Mouse (Mus musculus) brown adipose tissue, adult 24 weeks (tissue): ENCODE results near the gene Gpr27. TPM values are rescaled to one million over a fixed set of nuclear protein-coding genes. Genes with fewer than 3 reads are reported as not detected.

Source experiments
- H3K27ac ChIP-seq: fragments of 200-500 bp; replicated peaks from 2 replicates; pipeline ENCODE4 v1.5.1; 2012; ENCODE audit warnings: low read depth, mild to moderate bottlenecking, low read length
- H3K4me1 ChIP-seq: fragments of 200-500 bp; 2 replicates; pipeline ENCODE4 v1.6.1; 2012; ENCODE audit warnings: low read length, mixed read lengths; ENCODE audit not compliant: control insufficient read depth, insufficient read depth, insufficient read length
- H3K4me3 ChIP-seq: fragments of 200-500 bp; 2 replicates; pipeline ENCODE4 v1.5.1; 2012; ENCODE audit warnings: low read depth, mild to moderate bottlenecking, low read length, moderate library complexity; ENCODE audit not compliant: insufficient read depth
- polyA plus RNA-seq: library from polyadenylated mRNA; stranded (reverse); fragments of >200 nt; gene quantifications from 2 replicates; pipeline ENCODE4 v1.2.4, GENCODE M21; 2012; ENCODE audit not compliant: missing spikeins, insufficient read depth, insufficient read length

Gpr27 gene
- polyA plus RNA-seq, 1 experiment = 0.44 TPM

DNA sequence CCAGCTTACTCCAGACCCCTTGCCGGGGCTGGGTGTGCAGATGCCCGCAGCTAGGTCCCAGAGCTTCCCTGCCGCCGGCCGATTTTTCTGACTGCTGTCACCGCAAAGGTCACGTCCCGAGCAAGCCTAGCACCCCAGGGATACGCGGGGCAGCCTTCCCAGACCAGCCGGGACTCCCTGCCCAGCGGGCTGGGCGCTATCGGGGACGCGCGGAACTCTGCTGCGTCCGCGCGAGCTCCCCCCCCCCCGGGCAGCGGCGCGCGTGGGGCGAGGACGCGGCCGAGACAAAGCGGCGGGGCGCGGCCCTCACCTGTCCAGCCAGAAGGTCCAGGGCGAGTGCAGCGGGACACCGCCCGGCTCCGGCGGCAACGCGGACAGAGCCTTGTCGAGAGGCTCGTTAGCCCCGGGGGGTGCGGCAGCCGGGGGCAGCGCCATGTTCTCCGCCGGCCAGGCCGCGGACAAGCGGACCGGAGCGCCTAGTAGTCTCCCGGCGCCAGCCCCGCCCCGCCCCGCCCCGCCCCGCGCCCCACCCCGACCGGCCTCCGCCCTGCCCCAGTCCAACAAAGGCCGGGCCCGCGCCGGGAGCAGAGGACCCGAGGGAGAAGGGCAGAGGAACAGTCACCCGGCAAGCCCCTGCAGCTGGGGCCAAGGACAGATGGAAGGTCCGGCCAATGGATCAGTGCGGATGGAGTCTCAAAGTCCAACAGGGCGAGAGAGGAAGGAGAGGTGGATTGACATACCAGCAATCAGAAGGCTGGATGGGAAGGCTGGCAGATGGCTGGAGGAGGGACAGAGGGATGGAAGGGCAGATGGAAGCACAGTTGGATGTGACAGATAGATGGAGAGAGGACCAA is 25.9 kb upstream of the Gpr27 start, which contains the start of the genes Eif4e3 and Gm20696:
Gene Eif4e3 (minus strand): TSS at position 454 of the 854 bp plus-strand sequence.
Gene Gm20696 (minus strand): TSS at position 480 of the 854 bp plus-strand sequence.
- Histone ChIP-seq H3K4me1 (peaks cover 9% of the 10 kb centered on the region; the same call in 1 of the 2 replicates), H3K27ac (peak within 1 kb of the TSS; percentile 91), H3K4me3 (peak within 1 kb of the TSS; percentile 98)

DNA sequence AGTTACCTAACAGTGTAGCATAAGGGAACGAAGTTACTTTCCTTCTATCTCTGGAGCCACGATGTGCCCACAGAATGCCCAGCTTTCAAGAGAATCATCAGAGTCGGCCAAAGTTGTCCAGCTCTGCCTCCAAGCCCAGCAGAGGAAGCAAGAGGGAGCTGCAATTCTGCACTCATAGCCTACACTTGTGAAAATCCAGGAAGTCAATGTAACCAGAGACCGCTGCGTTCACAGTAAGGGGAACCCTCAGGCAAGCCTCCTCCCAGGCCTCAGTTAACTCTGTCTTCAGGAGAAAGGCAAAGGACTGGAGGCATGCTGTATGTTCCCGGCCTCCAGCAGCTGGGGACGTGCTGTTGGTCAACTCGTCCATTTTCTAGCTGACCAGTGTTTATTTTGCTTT is 25.2 kb upstream of the Gpr27 start:
- Histone ChIP-seq H3K4me3 (0 out of 2 replicates have a peak overlapping the region, but pooled peaks have one; percentile 63), H3K27ac (0 out of 2 replicates have a peak overlapping the region, but pooled peaks have one; percentile 46), H3K4me1 (peaks cover 9% of the 10 kb centered on the region; the same call in 1 of the 2 replicates)

DNA sequence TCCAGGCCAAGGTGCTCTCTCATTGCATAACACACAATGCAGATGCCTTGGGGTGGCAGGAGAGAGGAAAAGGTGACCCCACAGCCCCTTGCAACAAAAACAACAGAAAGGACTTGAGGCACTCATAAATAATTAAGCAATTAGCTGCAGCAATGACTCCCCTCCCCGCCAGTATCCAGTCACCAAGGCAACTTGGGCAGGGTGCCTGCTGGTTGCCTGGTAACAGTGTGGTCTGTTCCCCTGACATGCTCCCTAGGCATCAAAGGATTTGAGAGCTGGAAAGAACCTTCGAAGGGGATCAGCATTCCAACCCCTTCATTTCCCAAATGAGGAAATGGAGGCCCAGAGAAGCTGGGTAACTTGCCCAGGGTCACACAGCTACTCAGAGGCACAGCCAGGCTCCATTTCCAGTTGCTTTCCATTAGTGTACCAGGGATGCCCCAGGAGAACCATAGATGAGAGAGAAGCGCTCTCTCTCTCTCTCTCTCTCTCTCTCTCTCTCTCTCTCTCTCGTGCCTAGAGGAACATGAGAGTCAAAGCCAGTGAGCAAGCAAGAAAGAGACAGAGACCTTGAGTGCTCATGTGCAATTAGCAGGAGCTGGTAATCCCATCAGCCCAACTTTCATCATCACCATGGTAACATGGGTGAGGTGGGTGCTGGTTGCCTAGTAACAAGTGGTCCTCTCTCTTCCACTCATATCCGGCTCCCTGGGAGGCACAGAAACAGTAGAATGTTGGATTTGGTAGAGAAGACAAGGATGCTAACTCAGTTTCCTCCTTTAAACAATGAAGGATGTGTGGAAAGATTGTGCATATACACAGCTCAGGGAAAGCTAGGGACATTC is 22.8 kb upstream of the Gpr27 start:
- Histone ChIP-seq H3K27ac (no peak overlapping the region), H3K4me3 (no peak overlapping the region), H3K4me1 (no peaks in the 10 kb centered on the region; the same call in 1 of the 2 replicates)

DNA sequence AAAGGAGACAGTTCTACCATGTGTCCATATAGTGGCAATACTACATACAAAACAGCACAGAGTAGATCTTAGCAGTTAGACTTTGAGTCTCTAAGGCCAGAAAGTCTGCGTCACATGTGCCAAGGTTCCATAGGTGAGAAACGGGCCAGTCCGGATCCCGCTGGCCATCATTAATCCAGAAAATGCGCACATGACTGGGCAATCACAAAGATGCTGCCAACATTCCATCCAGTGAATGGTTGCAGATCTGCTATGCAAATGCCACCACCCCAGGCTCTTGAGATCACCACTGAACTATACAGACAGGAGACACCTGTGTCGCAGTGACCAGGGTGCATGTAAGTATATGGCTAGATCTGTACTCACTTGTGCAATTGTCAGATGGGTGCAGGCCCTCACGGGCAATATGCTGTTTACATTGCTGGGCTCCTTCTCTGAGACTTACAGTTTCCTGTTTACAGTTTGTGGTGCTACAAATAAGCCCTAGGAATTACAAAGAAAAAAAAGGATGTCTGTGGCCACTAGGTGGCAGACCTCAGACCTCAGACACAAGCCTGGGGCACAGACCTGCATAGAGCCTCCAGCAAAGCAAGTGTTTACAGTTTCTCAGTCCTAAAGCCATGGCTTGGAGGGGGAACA is 21.9 kb upstream of the Gpr27 start:
- Histone ChIP-seq H3K4me3 (no peak overlapping the region), H3K4me1 (no peaks in the 10 kb centered on the region), H3K27ac (no peak overlapping the region)

DNA sequence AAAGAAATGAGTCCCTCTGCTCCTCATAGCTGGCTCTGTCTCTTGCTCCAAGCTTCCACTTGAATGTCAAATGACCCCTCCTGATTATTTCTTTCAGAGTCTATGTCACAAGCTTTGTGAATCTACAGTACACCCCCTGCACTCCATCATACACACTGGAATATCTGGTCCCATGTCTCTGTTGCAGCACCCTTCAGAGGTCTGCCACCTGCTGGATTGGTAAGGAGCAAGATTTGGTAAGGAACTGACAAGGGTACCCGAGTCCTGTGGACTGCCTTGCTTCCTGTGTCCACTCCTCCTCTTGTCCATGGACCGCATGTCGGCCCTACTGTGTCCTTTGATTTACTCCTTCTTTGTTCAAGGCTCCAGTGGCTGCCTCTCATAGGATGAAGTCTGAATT is 20.7 kb upstream of the Gpr27 start:
- Histone ChIP-seq H3K4me1 (no peaks in the 10 kb centered on the region), H3K27ac (no peak overlapping the region), H3K4me3 (no peak overlapping the region)

DNA sequence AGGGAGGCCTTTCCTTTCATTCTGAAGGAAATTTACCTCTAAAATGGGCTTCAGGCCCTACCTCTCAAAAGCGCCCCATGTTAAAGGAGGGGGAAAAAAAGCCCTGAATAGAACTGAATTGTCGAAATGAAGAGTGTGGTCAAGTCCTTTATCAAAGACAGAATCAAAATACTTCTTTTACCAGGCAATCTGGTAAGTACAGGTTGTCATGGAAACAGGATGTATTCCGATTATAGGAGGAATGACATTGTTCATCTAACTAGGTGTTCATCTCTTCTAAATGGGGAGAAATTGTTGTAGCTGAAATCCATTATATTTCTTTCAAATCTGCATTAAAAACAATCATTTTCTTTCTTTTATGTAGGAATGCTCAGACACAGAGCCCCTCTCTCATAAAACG is 18.0 kb upstream of the Gpr27 start:
- Histone ChIP-seq H3K4me3 (no peak overlapping the region), H3K27ac (no peak overlapping the region), H3K4me1 (no peaks in the 10 kb centered on the region)

DNA sequence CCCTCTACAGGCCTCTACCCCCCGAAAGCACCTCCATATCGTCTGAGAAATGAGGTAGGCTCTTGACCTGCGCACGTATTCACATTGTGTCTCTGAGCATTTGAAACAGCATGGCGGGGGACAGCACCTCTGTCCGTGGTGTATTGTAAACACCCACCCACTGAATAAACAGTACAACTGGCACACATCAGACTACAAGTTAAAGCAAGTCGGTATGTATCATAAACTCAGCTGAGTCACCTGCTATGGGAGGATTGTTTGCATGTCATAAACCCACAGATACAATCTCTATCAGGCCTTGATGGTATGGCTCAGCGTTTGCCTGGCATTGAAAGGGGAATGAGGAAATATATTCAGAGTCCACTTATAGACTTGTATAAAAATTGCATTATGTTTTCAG is 15.2 kb upstream of the Gpr27 start:
- no peak overlapping the region for H3K4me3 ChIP-seq
- no peak overlapping the region for H3K27ac ChIP-seq
- H3K4me1 ChIP-seq = no peaks in the 10 kb centered on the region

DNA sequence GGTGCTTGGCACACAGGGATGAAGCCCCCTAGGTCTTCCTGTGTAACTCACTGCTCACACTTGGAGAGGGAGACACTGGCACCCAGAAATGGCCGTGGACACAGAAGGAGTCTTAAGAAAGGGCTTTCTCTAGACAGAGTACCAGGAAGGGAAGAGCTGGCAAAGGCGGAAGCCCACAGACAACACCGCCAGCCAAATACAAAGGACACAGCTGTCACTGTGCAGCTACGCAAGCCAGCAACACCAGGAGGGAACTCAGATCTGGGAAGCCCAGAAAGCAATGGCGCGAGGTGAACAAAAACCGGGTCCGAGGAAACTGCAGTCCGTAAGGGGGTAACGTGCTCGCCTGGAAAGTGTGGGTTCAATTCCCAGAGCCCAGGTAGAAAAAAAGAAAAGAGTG is 14.4 kb upstream of the Gpr27 start:
- Histone ChIP-seq H3K4me3 (no peak overlapping the region), H3K4me1 (no peaks in the 10 kb centered on the region), H3K27ac (no peak overlapping the region)

DNA sequence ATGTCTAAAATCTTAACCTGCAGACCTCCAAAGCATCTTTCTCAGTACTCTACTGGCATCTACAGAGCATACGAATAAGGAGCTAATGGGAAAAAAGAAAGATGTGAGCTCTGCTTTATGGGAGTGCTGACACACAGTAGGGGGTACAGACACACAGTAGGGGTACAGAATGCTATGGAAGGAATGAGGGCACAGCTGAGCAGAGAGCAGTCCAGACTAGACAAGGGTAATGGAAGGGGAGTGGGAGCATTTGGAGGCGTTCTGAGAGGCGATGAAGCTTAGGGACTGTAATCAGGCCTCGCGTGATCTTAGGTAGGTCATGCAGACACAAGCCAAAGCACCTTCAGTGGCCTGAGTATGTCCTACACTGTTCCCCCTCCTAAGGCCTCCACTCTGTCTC is 8.5 kb upstream of the Gpr27 start:
- Histone ChIP-seq H3K4me1 (no peaks in the 10 kb centered on the region), H3K27ac (no peak overlapping the region), H3K4me3 (no peak overlapping the region)

DNA sequence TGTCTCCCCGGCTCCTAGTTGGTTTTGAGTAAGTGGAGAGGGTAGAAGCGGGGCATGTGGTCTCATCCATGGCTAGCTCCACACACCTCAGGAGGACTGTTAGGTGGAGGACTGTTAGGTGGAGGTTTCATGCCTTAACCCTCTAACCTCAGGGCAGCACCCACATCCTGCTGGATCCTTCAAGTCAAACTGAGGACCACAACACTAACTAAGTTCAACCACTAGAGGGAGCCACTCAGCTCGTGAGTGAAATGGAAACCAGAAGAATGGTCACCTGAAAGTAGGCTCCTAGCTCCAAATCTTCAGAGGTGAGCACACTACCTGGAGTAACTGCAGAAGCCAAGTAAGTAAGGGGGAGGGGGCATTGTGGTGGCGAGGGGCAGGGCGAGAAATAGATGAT is 7.6 kb upstream of the Gpr27 start:
- H3K4me3 ChIP-seq = no peak overlapping the region
- no peak overlapping the region for H3K27ac ChIP-seq
- no peaks in the 10 kb centered on the region for H3K4me1 ChIP-seq

DNA sequence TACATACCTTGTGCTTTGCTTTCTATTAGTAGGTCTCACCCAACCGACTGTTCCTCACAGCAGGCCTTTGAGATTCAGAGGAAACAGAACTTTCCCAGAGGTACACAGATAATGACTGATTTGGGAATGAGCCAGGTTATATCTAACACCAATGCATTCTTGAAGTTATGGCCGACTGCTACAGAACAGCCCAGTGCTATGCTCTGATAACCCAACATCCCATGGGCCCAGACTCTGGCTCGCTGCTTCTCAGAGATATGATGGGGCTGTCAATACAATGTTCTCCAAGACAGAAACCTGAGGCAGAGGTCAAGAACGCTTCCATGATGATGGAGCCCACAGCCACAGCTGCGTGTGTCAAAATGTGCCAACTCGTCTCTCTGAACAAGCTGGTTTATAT is 4.0 kb upstream of the Gpr27 start:
- Histone ChIP-seq H3K4me1 (no peaks in the 10 kb centered on the region), H3K4me3 (no peak overlapping the region), H3K27ac (no peak overlapping the region)

DNA sequence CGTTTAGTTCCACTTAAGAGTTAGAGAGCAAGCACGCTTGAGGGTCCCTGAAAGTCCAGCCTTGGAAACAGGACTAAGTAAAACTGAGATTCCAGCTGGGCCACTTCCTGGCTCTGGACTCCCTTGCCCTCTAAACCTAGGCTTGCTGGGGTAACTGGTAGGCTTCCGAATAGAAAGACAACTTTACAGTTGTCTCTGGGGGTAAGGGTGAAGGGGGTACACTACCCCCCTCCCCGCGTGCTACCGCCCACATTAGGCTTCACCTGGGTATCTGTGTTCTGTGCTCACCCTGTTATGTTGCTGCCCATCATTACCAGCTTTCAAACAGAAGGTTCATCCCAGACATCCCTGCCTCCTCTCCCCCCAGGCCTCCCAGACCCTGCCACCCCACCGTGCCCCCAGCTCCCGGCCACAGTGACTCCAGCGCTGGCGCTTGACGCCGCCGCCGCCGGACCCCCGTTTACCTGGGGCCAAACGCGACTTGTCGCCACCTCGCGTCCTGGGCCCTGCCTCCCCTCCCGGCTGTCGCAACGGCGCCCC is 743 bp upstream of the Gpr27 start:
- no peak overlapping the region for H3K27ac ChIP-seq
- H3K4me1 ChIP-seq = no peaks in the 10 kb centered on the region
- peak overlapping the region; percentile 68 for H3K4me3 ChIP-seq

DNA sequence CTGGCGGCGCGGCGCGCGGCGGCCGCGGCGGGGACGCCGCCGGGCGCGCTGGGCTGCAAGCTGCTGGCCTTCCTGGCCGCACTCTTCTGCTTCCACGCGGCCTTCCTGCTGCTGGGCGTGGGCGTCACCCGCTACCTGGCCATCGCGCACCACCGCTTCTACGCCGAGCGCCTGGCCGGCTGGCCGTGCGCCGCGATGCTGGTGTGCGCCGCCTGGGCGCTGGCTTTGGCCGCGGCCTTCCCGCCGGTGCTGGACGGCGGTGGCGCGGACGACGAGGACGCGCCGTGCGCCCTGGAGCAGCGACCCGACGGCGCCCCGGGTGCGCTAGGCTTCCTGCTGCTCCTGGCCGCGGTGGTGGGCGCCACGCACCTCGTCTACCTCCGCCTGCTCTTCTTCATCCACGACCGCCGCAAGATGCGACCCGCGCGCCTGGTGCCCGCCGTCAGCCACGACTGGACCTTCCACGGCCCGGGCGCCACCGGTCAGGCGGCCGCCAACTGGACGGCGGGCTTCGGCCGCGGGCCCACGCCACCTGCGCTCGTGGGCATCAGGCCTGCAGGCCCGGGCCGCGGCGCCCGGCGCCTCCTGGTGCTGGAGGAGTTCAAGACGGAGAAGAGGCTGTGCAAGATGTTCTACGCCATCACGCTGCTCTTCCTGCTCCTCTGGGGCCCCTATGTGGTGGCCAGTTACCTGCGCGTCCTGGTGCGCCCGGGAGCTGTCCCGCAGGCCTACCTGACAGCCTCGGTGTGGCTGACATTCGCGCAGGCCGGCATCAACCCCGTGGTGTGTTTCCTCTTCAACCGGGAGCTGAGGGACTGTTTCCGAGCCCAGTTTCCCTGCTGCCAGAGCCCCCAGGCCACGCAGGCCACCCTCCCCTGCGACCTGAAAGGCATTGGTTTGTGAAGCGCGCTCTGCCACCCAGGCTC is 700 bp downstream of the Gpr27 start:
- Histone ChIP-seq H3K4me3 (peak overlapping the region; percentile 68), H3K27ac (no peak overlapping the region), H3K4me1 (no peaks in the 10 kb centered on the region)

DNA sequence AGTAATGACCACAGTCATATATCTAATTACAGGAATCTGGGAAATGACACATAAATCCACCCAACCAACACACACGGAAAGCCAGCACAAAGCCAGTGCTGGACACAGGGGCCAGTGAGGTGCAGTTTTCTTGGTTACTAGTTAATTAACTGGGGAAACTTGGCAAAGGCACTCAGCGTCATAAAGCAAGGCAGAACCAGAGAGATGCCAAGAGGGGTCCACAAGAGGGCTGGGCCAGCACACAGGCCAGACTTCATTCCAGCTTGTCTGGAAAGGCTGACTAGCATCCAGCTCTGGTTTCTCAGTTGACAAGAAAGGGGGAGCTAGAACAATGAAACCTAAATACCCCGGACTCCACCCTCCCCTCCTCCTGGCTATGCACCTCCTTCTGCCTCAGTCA is 8.0 kb downstream of the Gpr27 start:
- H3K4me1 ChIP-seq = no peaks in the 10 kb centered on the region
- no peak overlapping the region for H3K27ac ChIP-seq
- H3K4me3 ChIP-seq = no peak overlapping the region
